Mouse (Mus musculus): ENCODE results near the gene Tagln.

DNA sequence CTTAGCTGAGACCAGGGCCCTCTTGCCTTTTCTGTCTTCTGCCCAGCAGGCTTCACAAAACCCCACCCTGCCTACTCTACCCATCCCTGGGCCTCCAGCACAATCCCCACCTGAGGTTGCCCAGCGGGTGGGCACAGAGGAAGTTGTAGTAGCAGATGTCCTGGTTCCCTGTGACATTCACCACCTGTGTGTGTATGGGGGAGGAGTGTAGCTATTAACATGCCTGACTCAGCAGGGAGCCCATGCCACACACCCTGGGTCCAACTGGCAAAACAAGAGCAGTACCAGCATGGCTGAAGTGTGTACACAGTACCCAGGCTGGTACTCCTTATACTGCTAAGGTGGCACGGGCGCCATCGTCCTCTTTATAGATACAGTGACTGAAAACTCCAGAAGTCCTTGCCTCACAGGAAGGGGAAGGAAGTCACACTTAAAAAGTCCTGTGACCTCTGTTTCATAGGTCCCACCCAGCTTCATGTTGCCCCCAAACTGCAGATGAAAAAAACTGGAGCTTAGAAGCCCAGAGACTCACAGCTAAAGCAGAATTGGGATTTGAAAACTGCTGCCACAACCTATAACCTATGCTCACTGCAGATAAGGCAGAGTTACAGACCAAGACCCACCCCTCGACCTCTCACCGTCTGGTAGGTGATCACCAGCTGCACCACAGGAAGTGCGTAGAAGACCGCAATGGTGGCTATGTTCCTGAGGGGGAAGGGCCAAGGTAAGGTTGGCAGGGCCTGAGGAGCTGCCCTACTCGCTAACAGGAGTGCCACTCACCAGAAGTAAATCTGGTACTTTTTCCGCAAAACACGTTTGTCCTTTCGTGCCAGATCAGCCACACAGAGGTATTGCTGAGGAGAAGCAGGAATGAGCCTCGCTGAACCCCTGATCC, 8.9 kb upstream of the Tagln start:
- TF ChIP-seq CTCF (IDR thresholded peaks at IDR 0.05; ENCODE audit: borderline replicate concordance, insufficient read depth, low read depth, low read length) (no peak), POLR2A (IDR thresholded peaks at IDR 0.05; ENCODE audit: borderline replicate concordance, insufficient read depth, low read length) (no peak)
